Mouse (Mus musculus) erythroblast, embryonic 14.5 days (primary cell): ENCODE data around the gene Tmem255b.

Experiments
- GATA1 ChIP-seq: IDR thresholded peaks from 2 replicates; pipeline ENCODE4 v1.6.1; 2012; ENCODE audit warnings: low read length, inconsistent platforms, mixed read lengths
- TAL1 ChIP-seq: IDR thresholded peaks from 3 replicates; pipeline ENCODE4 v1.6.1; 2012; ENCODE audit warnings: low read length, inconsistent platforms, mixed read lengths

DNA sequence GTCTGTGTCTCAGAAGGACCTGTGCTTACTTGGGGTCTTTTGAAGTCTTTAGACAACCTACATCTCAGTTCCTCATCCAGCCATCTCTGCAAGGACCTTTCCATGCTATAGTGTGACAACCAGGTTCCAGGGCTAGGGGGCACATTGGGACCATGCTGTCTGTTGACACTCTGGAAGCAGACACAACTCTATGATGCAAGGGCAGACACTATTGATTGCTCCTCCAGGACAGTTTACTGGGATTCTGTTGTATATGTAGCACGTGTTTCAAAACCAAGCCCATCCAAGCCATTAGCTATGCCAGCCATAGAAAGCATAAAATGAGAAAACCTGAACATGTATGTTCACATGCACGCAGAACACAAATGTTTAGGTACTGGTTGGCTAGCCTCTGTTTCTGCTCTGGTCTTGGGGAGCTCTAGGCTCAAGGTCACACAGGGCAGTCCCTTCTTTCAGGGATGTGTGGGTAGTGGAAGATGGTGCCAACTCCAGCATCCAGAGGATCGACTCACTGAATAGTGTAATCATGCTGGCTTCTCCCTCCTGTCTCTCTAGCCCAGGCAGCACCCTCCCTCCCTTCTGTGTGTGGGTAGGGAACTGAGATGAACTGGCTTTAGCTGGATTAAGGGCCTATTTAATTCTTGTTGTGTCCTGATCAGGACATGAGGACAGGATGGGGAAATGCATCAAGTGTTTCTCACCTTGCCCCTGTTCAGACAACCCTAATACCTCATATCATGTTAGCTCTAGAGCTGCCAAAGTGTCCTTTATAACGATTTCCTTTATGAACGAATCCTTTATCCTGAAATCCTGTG lies 78.8 kb downstream of the Tmem255b start:
- no peak for TF ChIP-seq TAL1
- TF ChIP-seq GATA1 = no peak
